Mouse (Mus musculus) megakaryocyte-erythroid progenitor cell, adult 5-6 weeks (primary cell): ENCODE data around the gene Ppp1r10. TPM values are rescaled to one million over a fixed set of nuclear protein-coding genes. Genes with fewer than 3 reads are reported as not detected.

Experiments used
- ATAC-seq: replicated peaks from 2 replicates; pipeline ENCODE4 v1.8.0; 2016; ENCODE audit warnings: mild to moderate bottlenecking, inconsistent platforms; ENCODE audit not compliant: severe bottlenecking, poor library complexity, low FRiP score, low TSS enrichment
- total RNA-seq, 2 experiments: library from RNA; stranded (forward) in 1 of 2; stranded (reverse) in 1 of 2; fragments of 200-1000, 215-1000 nt in 1 of 2; fragments of >200 nt in 1 of 2; fragmentation: Nextera tagmentation in 1 of 2; gene quantifications; 2 replicates each; pipeline ENCODE4 v1.2.3; 2014 to 2017

Gene Ppp1r10
- total RNA-seq, 2 experiments from 2014 or later: 80.8 to 103 TPM

DNA sequence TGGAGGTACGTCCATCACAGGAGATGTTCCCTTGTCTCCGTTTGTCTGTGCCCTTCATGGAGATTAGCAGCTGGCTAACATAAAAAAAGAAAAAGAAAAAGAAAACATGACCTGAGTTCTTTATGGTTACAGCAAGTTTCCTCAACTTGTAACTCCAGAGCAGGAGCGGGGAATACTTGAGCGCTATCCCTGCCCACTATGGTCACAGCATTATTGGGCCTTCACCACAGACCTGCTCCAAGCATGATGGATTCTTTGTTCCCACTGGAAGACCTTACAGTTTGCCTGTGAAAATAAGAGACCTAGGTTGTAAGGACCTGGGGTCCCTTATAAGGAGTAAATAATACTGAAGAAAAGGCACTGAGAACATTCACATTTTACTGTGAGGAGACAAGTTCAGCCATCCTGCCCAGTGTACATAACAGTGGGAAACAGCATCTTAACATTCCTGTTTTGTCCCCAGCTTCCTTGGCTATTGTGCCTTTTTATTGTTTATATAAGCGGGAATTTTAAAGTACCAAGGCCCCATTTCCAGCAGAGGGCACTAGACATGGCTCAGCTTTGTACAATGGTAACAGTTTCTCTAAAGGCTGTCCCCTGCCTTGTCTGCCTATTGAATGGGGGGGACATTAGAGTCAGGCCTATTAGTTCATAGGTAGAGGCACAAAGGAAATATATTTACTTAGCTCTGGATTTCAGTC lies 4.8 kb downstream of the Ppp1r10 start:
- ATAC-seq: no peak

DNA sequence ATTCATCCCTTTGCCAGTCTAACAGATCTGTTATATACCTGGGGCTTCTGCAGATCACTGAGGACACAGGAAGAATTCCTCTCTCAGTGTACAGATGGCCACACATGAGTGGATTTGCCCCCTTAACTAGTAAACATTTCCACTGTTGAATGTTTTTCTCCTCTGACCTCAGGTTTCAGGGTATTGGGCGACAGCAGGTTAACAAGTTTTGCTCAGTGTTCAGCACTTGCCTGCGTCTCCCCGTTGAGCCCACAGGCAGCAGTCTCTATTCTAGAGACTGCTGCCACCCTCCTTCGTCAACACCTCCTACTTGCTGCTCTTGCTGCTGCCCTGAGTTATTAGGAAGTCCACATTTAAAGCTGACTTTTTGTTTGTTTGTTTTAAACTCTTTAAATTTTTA lies 5.5 kb downstream of the Ppp1r10 start:
- ATAC-seq: no peak

DNA sequence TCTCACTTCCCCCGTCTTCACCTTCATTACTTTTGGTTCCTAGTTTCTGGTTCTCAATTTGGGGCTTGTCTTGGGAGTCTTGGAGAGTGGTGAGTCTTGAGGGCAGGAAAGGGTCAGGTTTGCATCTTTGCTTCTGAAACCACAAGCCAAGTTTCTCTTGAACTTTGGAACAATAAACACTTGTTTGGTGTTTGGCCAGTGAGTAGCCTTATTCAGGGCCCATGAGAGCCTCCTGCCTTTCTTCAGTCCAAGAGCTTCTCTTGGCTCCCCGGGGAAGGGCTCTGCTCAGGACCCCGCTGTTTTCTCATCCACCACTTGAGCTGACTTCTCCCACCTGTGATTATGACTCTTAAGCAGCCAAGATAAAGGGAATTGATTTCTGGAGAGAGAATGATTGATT lies 6.3 kb downstream of the Ppp1r10 start:
- ATAC-seq: no peak

DNA sequence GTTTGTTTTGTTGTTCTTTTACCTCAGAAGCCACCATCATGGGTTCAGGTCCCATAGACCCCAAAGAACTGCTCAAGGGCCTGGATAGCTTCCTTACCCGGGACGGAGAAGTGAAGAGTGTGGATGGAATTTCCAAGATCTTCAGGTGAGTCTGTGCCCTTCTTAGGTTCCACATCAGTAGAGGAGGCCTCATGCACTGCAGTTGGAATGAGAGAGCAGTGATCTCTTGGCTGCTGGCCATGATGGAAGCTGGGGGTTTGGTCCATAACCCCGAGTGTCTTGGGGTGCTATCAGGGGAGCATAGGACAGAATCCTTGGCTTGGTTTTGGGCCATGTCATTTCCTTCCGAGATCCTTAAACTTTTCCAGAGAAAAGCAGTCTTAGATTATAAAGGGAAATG lies 7.0 kb downstream of the Ppp1r10 start:
- no peak for ATAC-seq

DNA sequence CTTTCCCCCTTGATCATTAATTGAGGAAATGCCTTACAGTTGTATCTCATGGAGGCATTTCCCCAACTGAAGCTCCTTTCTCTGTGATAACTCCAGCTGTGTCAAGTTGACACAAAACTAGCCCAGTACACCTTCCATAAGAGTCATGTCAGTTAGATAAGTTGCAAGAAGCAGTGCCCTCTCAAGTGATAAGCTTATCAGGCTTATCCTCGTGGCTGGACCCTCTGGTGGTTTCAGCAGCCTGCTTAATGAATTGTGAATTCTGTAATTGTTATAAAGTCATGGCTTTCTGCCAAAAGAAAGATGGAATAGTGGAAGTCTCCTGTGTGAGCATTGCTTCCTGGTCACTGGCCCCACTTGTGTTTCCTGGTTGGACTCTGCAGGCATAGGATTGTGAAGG lies 11.2 kb downstream of the Ppp1r10 start:
- ATAC-seq: peak; percentile 68

DNA sequence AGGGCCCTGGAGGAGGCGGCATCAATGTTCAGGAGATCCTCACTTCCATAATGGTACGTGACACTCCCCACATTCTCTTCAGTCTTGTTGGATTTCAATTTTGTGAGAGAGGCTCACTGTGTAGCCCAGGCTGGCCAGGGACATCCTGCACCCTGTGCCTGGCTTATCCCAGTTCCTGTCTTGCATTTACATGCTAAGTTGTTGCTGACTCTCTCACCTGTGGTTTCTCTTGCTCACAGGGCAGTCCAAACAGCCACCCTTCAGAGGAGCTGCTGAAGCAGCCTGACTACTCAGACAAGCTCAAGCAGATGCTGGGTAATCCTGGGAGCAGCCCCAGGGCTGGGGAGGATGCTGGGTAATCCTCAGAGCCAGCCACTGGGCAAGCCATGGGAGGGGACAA lies 13.3 kb downstream of the Ppp1r10 start:
- no peak for ATAC-seq

GRCm38 (mm10) chr17:35930627-35931026 lies 14.4 kb downstream of the Ppp1r10 start:
- ATAC-seq: no peak

GRCm38 (mm10) chr17:35932608-35933007 lies 16.4 kb downstream of the Ppp1r10 start:
- ATAC-seq: no peak

DNA sequence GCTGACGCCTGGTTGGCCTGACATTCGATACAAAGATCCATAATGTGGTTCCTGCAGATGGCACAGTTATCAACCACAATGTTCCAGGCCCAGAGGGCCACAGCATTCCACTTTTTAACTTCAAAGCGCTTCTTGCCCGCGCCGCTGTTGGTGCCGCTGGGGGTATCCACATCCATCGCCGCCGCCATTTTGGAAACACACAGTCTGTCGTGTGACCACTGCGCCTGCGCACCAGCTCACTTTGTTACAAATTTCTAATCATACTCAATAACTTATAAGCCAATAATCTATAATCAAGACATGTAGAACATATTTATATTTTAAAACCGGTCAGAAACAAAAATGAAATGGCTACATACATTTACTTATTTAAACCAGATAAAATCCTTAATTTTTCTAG lies 19.5 kb downstream of the Ppp1r10 start:
- ATAC-seq: peak; percentile 78

GRCm38 (mm10) chr17:35937700-35938348 lies 21.6 kb downstream of the Ppp1r10 start:
- ATAC-seq: peak; percentile 86

GRCm38 (mm10) chr17:35939108-35939507 lies 22.9 kb downstream of the Ppp1r10 start:
- no peak for ATAC-seq

- ATAC-seq: no peak
These were observed 23.7 kb downstream of the Ppp1r10 start for GRCm38 (mm10) chr17:35939941-35940340.

- ATAC-seq: 0 out of 2 replicates have a peak, but pooled peaks have one; percentile 14
These were observed 34.7 kb downstream of the Ppp1r10 start for GRCm38 (mm10) chr17:35950946-35951345.

GRCm38 (mm10) chr17:35952559-35952958 lies 36.3 kb downstream of the Ppp1r10 start:
- peak; percentile 27; the same call in 1 of the 2 replicates for ATAC-seq

- ATAC-seq: no peak
These were observed 38.4 kb downstream of the Ppp1r10 start for GRCm38 (mm10) chr17:35954665-35955064.

- ATAC-seq: no peak
These were observed 42.4 kb downstream of the Ppp1r10 start for GRCm38 (mm10) chr17:35958533-35959223.

- ATAC-seq: no peak
These were observed 47.0 kb downstream of the Ppp1r10 start for GRCm38 (mm10) chr17:35963279-35963678.

GRCm38 (mm10) chr17:35967621-35968020 lies 51.4 kb downstream of the Ppp1r10 start:
- ATAC-seq: no peak

DNA sequence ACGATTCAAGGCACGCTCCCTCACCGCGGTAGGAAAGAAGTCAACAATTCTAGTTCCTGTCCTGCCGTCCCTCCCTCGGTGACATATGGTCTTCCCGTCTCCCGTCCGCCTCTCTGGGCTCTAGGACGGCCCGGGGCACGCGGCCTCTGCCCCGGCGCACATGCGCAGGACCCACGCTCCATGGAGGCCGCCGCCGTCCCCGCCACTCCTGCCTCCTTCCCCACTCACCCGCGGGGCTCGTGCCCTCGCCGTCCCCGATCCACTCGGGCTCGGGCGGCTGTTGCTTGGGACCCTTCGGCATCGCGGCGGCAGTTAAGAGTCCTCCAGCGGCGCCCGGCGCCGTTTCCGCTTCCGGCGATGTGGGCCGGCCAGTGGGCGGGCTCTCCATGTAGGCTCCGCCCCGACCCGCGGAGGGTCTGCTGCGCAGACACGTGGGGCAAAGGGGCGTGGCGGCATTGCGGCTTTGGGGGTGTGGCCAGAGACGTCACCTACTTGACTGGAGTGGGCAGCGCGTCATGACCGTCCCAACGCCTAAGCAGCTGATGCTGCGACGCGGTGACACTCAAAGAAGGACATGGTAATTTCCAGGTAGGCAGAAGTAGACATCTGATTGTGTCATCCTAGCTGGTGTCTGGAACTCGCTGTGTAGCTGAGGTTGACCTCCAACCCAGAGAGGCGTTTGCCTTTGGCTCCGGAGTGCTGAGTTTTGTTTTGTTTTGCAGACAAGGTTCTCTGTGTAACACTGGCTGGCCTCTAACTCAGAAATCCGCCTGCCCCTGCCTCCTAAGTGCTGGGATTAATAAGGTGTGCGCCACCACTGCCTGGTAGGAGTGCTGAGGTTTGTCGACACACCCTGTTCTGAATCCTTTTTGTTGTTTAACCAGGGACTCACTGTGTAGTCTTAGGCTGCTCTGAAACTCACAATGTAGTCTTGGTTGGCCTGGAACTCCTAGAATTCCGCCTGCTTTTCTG lies 53.5 kb downstream of the Ppp1r10 start, which contains the start of gene Abcf1:
Gene Abcf1, minus strand, starts transcription at position 344 of the 972 bp plus-strand sequence.
- peak; percentile 94 for ATAC-seq
